Mouse (Mus musculus): ENCODE results near the gene Art4.
"Not testable (repeated sequence)": the region's sequence is repeated elsewhere in the genome, so short reads cannot be mapped to it uniquely, and the experiment has no call there.

The Art4 gene

DNA sequence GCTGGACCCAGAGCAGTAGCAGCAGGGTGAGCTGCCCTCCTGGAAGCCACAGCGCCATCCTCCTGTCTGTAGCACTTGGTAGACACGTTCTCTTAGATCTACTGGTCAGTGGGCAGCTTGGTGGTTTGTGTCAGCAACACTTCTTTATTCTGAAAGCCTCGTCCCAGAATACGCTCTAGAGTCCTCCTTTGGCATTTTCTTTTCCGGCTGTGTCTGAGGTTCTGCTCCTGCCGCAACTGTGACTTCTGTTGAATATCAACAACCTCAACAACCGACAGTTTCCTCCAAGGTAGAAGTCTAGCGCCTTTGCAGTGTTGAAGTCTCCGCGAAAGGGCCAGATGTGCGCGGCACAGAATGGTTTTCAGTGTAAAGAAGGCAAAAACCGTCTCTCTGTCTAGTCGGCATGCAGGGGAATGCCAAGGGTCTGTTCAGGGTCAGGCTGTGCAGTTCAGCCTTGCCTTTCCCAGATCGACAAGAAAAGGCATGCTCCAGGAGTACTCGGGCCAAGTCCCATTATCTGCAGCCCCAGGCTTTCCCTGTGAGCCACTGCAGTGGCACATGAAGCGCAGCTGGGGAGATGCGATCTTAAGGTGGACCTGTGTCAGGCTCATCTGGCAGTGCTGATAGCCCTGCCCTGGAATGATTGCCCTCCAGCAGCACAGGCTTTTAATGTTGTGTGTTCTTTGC, at the start of gene Art4:
Gene Art4 (minus strand): TSS at position 548 of the 687 bp plus-strand sequence.
- DNase-seq (ENCODE audit: low spot score in 2 of 2): peak; percentile 71 to 82

DNA sequence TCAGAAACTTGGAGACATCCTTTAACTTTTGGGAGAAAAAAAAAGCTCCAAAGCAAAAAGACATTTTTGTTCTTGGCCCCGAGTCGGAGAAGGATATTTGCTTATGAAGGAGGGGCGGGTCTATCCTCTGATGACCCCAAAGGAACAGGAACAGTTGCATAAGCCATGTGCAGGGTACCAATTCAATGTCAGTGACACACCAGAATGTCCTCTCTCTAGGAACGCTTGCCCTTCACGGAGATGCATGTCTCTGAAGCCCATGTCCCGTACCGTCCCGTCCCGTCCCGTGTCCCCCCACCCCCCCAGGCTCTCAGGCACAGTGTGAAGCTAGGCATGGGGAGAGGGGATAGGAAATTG, 49.4 kb upstream of the Art4 start:
- DNase-seq (ENCODE audit: low spot score in 2 of 2): no peak

DNA sequence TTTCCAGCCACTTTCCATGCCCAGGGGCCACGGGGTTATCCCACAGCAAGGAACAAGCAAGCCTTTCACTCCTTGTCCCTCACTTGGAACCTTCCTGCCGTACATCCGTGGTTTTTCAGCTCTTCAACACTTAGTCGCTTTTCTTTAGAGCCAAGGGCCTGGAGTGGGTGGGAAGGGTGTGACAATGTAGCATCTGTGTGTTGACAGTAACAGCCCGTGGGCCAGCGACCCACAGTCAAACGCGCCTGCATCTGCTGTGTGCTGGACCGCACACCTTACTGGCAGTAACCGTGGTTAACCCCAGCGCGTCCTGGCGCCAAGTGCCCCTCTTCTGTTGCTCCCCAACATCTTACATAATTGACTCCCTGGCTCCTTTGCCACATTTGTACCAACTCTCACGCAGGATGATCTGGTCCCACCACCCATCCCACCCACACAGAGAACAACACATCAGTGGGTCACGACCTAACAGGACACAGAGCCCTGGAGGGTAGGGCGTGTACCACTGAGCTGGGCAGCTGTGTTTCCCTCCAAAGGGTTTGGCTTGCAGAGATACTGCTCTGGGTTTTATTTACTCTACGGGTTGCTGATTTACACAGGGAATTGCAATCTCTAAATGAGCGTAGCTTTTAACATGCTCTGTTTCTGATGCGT, 48.9 kb upstream of the Art4 start:
- DNase-seq (ENCODE audit: low spot score in 2 of 2): no peak

DNA sequence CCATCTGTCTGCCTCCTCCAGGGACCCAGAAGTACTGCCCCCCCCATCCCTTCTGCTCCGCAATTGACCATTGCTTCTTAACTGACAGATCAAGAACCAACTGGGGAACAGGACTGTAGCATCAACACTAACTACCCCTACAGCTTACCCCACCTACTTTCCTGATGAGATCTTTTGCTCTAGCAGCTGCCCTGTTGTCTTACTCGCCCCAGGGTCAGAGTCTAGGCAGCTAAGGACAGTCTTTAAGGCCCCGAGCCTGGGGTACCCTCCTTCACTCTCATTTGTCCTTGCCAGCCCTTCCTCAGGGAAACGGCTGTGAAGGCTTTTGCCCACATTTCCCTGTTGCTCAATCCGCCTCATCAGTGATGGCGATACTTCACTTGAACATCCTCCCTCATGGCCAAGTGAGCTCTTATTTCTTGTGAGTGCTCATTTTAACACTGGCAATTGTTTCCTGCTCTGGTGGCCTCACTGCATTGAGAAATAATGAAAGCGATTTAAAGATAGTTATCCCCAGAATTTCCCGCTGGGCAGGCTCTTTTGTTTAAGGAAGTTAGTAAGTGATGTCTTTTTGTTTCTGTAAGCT, 46.4 kb upstream of the Art4 start:
- DNase-seq (ENCODE audit: low spot score in 2 of 2): no peak

DNA sequence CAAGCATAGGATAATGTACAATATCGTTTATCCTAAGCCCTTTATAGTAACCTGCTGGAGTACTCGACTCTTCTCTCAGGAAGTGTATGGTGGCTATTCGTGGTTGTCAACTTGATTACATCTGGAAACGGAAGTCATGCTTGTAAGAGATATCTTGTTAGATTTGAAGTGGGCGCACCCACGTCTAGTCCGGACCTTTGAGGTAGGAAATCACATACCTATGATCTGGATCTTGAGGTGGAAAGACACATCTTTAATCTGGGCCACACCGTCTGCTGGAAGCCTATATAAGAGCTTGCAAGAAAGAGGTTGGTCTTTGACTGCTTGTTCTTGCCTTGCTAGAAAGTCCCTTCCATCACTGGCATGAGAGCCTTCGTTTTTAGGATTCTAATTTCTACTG, 45.0 kb upstream of the Art4 start:
- no peak for DNase-seq (ENCODE audit: low spot score in 2 of 2)

DNA sequence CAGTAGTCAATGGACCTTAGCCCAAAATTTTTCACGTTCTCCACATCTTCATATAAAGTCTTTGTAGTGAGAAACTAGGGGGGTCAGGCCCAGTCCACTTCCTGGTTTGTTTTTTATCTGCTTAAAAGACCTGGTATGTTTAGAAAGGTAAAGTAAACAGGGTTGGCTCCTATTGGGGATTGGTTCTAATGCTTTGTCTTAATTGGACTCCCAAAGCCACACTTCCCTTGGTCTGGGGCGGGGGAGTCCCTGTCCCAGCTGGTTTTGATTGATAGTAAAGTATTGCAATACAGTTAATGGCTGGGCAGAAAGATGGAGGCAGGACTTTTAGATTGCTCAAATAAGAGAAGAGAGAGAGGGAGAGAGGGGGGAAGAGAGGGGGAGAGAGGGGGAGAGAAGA, 43.5 kb upstream of the Art4 start:
- no peak for DNase-seq (ENCODE audit: low spot score in 2 of 2)

DNA sequence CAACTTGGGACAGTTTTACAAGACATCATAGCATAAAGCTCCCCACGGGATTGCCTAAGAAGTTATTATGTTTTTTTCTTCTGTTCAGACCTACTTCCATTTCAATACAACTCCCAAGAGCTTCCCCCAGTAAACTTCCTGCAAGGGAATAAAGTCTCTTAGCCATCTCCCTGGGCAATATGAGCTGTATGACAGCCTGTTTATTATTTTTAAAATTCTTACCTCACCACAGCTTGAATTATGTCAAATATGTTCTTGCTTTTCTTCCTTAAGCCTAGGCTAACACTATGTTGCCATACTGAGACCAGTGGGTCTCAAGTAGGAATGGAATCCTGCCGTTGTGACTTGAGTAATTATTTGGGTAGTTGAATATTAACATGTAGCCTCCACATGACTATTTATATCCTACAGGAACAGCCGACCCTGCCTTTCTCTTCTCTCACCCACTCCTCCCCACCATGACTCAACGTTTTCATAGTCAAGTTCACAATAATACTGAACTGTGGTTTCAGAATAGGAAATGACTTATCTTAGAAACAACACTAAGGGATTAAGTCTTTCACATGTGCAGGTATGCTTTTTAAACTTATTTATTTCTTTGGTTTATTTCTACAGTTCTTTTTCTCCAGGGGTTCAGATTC, 43.0 kb upstream of the Art4 start:
- DNase-seq (ENCODE audit: low spot score in 2 of 2): no peak

DNA sequence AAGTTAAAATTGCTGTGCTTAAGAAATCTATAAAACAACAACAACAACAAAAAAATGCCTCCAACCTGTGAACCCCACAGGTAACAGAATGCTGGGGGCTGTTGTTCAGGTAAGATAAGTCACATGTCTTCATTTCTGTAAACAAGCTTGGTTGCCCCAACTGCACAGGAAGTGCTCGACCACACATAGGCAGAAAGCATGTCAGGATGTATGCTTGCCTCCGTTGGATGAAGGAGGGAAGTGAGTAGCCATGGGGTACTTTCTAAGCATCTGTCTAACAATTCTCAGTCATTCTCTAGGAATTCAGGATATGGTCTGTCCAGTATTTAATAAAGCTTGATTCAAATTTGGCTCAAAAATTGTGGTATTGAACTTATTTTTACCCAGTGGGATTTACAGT, 41.4 kb upstream of the Art4 start:
- no peak for DNase-seq (ENCODE audit: low spot score in 2 of 2)

DNA sequence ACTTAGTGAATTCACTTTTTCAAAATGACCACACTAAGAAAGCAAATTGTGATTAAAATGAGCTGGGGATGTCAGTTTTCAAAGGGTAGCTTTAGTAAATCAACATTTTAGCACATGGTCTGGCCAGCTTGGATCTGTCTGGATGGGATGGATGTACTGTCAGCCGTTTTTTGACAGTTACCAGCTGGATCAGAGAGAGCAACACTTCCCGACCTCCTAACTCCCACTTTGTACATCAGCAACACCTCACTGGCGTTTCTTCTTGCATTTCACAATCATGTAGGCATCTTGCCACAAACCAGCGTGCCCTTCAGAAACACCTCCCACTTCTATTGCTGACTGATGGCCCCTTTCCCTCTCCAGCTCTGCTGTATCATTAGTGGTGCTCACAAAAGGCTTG, 40.7 kb upstream of the Art4 start:
- no peak for DNase-seq (ENCODE audit: low spot score in 2 of 2)

DNA sequence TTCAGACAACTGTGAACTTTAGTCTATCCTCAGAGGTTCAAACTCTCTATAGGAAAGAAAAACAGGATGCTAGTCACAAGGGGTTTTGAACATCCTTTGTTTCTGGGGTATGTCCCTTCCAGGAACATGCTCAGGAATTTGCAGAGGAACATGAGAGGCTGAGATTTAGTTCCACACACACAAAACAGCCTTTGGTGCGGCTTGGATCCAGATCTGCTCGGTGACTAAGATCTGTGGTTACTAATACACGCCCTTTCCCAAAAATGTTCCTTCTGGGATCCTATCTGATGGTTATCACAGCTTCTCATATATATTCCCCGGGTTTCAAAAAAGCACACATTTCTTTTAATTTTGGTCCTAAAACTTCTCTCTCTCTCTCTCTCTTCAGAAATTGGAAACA, 40.3 kb upstream of the Art4 start:
- no peak for DNase-seq (ENCODE audit: low spot score in 2 of 2)

DNA sequence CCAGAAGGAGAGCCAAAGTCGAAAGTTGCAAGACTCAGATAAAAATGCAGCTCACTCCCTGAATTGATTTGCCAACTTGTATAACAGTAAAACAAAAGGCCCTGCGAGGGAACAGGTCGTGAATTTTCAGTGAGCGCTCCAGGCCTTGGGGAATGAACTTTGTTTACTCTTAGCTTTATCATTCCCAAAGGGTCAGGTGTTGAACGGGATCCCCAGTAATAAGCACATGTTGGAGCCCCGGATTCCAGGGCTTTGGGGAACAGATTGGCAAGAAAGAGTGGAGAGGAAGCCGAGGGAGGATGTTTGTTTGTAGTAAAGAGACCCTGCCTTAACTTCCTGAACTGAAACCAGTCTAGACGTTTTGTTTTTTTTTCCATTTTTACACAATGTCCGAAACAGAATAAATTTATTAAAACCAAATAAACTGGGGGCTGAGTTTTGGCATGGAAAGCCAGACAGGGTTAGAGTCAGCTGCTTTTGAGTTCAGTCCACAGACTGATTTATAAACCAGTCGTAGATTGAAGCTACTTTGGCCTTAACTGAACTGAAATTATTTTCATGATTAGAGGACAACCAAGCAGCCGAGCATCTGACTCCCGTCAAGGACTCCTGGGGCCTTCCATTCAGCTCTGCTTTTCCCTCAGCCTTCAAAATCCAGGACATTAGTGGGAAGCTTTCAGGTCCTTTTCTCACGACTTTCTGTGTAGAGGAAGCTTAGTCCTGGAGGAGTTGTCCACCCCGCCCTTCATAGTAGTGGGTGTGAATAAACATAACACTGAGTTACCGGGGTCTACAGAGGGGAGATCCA, 37.2 kb upstream of the Art4 start:
- no peak for DNase-seq (ENCODE audit: low spot score in 2 of 2)

DNA sequence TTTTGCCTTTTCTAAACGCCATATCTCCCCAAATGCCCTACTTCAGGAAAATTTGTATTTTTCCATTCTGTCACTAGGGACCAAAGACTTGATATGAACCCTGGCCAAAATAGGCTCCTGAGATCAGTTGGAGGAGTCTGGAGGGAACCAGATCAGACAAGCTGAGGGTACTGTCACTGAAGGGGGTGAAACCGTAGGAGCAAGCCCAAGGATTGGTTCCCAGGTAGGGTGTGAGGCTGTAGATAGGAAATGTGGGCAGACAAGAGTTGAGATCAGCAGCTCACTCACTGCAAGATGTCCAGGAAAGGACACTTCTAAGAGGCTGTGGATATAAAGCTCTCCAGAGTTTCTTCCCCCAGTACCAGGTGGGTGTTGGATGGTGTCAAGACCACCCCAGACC, 34.5 kb upstream of the Art4 start:
- no peak for DNase-seq (ENCODE audit: low spot score in 2 of 2)

DNA sequence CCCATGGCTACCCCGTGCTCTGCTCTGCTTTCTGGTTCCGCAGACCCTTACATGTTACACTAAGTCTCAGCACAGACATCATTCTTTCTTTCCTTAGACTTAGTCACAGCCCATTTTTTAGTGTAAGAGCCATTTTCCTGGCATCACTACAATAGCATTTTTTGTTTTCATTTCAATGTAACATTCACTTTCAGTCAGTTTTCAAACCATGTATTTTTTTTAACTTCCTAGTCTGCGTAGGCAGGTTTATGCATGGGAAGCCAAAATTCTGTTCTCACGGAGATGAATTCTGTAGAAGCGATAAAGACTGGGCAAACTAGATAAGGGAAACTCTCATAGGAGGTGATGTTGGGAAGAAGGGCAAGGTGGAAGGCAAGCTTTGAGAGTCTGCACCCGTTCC, 32.0 kb upstream of the Art4 start:
- DNase-seq (ENCODE audit: low spot score in 2 of 2): no peak

DNA sequence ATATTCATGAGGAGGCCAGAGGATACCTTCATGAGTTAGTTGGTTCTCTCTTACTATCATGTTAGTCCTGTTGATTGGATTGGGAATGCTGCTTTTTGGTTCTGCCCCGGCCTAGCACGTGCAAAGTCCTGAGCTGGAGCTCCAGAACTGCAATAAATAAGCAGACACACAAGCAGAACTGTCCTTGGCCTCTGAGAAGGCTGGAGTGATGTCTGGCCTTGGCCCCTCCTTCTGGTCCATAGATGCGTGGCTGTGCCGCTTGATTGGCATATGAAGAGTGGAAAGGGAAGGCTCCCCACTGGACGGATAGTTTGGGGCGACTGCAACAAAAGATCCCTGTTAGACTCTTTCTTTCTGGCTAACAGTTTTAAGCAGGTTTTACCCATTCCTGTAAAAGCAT, 31.5 kb upstream of the Art4 start:
- DNase-seq (ENCODE audit: low spot score in 2 of 2): no peak

DNA sequence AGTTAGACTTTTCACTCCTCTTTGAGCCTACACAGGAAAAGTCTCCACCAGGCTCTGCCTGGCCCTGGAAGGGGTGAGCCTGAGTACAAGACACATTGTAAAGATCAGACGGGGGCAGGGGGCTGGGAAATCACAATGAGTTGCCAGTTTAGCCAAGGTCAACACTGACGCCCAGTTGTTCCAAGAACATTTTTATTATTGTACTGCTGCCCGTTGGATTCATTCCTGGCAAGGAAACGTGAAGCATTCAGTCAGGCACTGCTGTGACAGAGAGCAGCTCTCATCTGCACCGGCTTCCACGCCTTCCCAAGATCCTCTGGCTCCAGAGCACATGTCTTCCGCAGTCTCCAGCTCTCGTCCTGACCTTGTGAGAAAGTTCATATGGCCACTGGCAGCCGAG, 30.3 kb upstream of the Art4 start:
- no peak for DNase-seq (ENCODE audit: low spot score in 2 of 2)

DNA sequence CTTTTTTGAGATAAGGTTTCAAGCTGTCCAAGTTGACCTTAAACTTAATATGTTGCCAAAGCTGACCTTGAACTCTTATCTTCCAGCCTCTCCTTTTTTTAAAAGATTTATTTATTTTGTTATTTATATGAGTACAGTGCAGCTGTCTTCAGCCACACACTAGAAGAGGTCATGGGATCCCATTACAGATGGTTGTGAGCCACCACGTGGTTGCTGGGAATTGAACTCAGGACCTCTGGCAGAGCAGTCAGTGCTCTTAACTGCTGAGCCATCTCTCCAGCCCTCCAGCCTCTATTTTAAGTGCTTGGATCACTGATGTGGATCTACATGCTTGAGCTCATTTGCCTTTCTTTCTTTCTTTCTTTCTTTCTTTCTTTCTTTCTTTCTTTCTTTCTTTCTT, 27.2 kb upstream of the Art4 start:
- not testable (repeated sequence) for DNase-seq (ENCODE audit: low spot score in 2 of 2)

DNA sequence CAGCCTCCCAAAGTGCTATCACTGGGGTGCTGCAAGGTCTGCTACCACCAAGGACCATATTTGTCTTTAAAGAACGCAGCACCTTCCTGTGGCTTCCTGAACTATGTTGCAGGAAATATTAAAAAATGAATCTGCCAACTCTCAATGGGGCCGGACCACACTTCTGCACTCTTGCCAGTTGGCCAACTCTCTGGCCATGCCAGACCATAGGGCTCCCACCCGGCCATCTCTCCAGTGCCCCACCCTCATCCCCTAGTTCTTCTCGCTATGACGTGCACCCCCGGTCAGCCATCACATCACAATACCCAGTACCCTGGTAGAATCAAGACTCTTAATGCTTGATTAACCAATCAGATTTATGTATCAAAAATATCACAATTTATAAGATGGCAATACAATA, 26.4 kb upstream of the Art4 start:
- no peak for DNase-seq (ENCODE audit: low spot score in 2 of 2)

DNA sequence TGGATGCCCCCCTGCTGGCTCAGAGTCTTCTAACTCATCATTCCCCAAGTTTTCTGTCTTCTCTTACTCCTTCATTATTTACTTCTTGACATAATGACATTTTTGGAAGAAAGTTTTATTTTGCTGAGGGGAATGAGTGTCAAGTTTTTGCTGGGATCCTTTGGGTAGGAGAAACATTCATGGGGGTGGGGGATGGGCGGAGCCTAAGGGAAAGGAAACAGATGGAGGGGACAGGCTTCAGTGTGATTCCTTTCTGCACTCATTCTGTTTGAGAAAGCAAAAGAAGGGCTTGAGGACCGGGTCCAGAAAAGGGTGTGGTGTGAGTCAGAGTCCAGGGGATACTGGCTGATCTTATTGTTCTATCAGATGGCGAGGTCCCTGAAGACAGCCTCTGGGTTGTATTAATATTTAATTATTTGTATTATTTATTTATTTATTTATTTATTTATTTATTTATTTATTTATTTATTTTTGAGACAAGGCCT, 25.9 kb upstream of the Art4 start:
- no peak for DNase-seq (ENCODE audit: low spot score in 2 of 2)

DNA sequence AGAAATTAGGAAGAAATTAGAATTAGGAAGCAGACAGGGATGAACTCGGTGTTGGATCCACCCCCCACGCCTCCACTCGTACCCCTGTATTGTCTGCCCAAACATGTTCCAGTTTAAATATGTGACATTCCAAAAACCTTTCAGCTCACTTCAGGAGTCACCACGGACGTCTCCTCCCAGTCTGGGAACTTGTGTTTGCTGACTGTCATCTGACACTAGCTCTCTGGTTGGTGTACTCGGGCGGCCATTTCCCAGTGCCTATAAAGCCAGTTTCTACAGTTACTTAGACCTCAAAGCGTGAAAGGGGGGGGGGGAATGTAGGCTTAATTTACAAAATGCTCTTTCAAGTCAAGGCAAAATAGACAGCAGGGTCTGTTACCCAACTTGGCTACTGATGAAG, 24.1 kb upstream of the Art4 start:
- no peak for DNase-seq (ENCODE audit: low spot score in 2 of 2)

DNA sequence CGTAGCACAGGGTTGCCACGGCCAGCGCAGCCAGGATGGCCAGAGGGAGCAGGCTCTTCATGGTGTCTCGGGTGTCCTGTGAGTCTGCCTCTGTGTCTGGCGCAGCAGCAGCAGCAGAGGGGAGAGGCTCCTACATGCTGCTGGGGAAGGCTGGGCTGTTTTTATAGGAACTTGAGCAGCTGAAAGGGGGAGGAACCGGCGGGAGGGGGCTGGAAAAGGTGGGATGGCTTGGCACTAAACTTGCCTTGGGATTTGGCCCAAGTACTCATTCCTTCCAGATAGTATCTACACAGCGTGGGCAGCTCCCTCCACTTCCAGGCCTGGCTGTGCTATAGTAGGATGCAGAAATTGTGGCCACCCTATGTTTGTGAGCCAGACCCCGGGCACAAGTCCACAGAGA, 18.1 kb upstream of the Art4 start, which contains the start of gene Mgp:
Gene Mgp (minus strand): TSS at position 154 of the 400 bp plus-strand sequence.
- DNase-seq (ENCODE audit: low spot score in 2 of 2): no peak

DNA sequence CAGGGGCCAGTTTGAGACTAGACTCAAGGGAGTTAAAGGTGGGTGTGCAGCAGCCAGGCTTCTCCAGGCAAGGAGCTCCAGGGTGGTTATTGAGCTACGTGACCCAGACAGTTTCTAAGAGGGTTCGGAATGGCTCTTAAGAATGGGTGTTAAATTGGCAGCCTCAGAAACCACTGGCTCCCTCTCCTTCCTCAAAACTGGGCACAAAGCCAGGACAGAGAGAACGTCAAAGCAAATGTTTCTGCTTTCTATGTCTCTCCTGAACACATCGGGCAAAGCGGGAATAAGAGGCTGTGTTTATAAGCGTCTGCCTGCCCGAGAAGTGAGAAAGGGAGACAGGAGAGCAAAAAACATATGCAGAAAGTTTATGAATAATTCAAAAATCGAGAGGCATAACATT, 17.1 kb upstream of the Art4 start:
- no peak for DNase-seq (ENCODE audit: low spot score in 2 of 2)

DNA sequence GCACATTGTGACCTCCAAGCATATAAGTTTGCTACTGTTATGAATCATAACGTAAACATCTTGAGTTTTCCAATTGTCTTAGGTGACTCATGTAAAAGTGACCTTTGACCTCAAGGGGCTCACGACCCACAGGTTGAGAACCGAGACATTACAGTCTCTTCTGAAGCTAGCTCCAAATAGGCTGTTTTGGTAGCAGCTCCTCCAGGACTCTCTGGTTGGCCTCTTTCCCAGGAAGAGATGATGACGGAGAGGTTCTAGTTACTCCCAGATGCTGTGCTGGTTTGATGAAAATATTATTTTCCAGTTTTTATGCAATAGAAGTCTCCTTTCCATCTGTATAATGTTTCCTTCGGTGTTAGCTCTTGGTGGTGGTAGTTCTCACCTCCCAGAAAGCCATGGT, 11.4 kb upstream of the Art4 start:
- DNase-seq (ENCODE audit: low spot score in 2 of 2): no peak
